Mouse (Mus musculus): Measurements from ENCODE around the gene Cacna2d4. TPM values are rescaled to one million over a fixed set of nuclear protein-coding genes. Genes with fewer than 3 reads are reported as not detected.

Cacna2d4 gene
- total and polyA plus RNA-seq, 2 experiments: 0.28 TPM; not detected in 1

DNA sequence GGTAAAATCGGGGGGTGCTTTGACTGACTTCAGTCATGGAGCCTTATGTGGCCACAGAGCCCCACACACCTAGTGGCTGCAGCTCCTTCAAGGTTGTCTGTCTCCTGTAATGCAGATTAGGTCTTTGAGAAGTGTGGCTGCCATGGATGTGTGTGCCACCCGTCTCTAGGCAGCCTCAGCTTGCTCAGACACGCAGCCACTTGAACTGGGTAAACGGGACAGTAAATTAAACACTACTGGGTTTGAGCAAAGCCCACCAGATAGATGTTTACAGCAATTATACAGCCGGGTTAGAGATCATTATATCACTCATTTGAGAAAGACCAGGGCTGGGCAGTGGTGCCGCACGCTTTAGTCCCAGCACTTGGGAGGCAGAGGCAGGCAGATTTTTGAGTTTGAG lies 41.7 kb upstream of the Cacna2d4 start:
- TF ChIP-seq POLR2A (IDR thresholded peaks at IDR 0.05; ENCODE audit: extremely low read depth, insufficient read depth, low read length): no peak
- no peaks in the 10 kb centered on the region for H3K79me2 ChIP-seq (ENCODE audit: control insufficient read depth, insufficient read depth, low read length)
- no peak overlapping the region for H3K9ac ChIP-seq (ENCODE audit: low read depth, low read length)
- no peaks in the 10 kb centered on the region for H3K4me1 ChIP-seq (ENCODE audit: control insufficient read depth, insufficient read depth, low read length)
- no peak for DNase-seq (ENCODE audit: extremely low read depth, low read depth, low spot score)
- H3K27ac ChIP-seq (replicated peaks; ENCODE audit: insufficient read depth, low read depth, low read length): no peak overlapping the region
- no peak overlapping the region for H3K4me3 ChIP-seq (ENCODE audit: insufficient read depth, low read depth, low read length)
- peaks cover 6% of the 10 kb centered on the region for H3K36me3 ChIP-seq (ENCODE audit: control insufficient read depth, insufficient read depth, low read length)
- WGBS: 94% methylated on average over 7 of the region's 7 CpGs
- no peaks in the 10 kb centered on the region for H3K27me3 ChIP-seq (ENCODE audit: control insufficient read depth, insufficient read depth, low read length)

DNA sequence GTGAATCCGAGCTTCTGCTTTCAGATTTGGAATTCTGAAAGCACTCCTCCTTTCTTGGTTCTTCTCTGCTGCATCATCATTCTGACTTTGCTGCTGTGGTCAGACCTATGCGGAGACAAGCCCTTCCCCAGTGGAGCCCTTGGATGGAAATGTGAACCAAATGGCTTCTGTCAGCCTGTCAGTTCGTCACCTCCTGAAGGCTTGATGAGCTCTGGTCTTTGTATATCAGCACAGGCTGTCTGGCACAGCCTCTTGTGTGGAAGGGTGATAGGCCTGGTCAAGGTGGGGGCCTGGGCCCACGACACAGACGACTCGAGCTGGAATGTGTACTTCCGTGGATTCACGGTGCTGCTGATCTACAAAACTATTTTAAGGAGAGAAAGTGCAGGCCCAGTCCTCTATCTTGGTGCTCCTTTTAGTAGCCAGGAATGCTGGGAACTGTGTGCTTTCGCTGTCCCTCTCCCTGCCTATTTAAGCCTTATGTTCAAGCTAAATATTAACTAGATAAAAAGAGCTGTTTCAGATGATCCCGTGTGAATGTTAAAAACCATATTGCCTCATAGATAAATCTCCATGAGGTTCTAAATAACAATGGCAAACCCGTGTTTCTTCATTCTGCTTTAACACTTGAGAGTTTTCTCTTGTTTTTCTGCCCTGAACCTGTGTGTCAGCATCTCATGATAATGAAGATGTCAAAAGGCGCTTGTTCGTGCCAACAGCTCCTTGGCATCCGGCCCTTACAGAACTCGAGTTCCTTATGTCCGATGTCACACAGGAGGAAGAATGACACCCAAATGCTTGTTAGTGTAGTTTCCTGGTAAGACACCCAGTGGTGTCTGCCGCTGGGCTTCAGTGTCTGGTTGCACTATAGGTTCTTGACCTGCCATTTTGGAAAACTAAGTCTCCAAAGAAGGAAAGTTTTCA lies 39.7 kb upstream of the Cacna2d4 start, which contains the start of gene Cacna1c:
TSS of gene Cacna1c (minus strand) at position 37 of the 924 bp plus-strand sequence.
- H3K27me3 ChIP-seq (ENCODE audit: control insufficient read depth, insufficient read depth, low read length): no peaks in the 10 kb centered on the region
- H3K4me3 ChIP-seq (ENCODE audit: insufficient read depth, low read depth, low read length): no peak within 1 kb of the TSS
- H3K27ac ChIP-seq (replicated peaks; ENCODE audit: insufficient read depth, low read depth, low read length): no peak within 1 kb of the TSS
- WGBS: 55% methylated on average over 17 of the region's 17 CpGs
- TF ChIP-seq POLR2A (IDR thresholded peaks at IDR 0.05; ENCODE audit: extremely low read depth, insufficient read depth, low read length) (no peak), CTCF (IDR thresholded peaks at IDR 0.05; ENCODE audit: low read depth, low read length) (no peak)
- H3K4me1 ChIP-seq (ENCODE audit: control insufficient read depth, insufficient read depth, low read length): no peaks in the 10 kb centered on the region
- no peak for DNase-seq (ENCODE audit: extremely low read depth, low read depth, low spot score)
- H3K79me2 ChIP-seq (ENCODE audit: control insufficient read depth, insufficient read depth, low read length): no peaks in the 10 kb centered on the region
- H3K36me3 ChIP-seq (ENCODE audit: control insufficient read depth, insufficient read depth, low read length): peaks cover 4% of the 10 kb centered on the region; the same call in 1 of the 2 replicates
- H3K9ac ChIP-seq (ENCODE audit: low read depth, low read length): no peak within 1 kb of the TSS

DNA sequence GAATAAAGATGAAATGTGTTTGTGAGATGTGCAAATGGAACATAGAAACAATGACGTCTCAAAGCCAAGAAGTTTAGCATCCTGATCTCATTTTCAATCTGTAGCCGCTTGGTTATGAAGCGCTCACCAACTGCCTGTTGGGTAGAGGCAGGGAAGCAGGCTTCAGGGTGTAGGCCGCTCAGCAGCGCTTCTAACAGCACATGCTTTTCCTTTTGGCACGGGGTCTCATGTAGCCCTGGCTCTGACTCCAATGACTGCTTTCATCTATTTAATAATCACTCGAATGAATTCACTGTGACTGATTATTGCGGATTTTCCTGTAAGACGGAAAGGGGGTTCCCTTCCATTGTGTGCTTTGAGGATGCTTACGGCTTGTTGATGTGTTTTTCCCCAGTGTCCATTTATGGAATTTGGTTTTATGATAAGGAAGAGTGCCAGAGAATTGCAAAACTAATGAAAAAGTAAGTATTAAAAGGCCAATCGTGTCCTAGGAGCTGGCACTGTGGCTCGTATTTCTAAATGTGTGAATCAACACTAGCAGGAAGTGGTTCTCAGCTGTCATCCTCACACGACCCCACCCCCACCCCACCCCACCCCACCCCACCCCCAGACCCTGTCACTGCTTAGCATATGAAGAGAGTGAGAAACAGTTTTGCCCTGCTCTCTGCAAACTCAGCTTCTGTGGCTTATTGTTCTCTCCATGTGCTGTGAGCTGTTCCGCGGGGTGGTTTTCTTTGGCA lies 37.6 kb upstream of the Cacna2d4 start:
- H3K36me3 ChIP-seq (ENCODE audit: control insufficient read depth, insufficient read depth, low read length): no peaks in the 10 kb centered on the region
- H3K9ac ChIP-seq (ENCODE audit: low read depth, low read length): no peak overlapping the region
- WGBS: 70% methylated on average over 15 of the region's 15 CpGs
- TF ChIP-seq CTCF (IDR thresholded peaks at IDR 0.05; ENCODE audit: low read depth, low read length) (no peak), POLR2A (IDR thresholded peaks at IDR 0.05; ENCODE audit: extremely low read depth, insufficient read depth, low read length) (no peak)
- H3K79me2 ChIP-seq (ENCODE audit: control insufficient read depth, insufficient read depth, low read length): no peaks in the 10 kb centered on the region
- H3K4me3 ChIP-seq (ENCODE audit: insufficient read depth, low read depth, low read length): no peak overlapping the region
- H3K4me1 ChIP-seq (ENCODE audit: control insufficient read depth, insufficient read depth, low read length): no peaks in the 10 kb centered on the region
- no peak for DNase-seq (ENCODE audit: extremely low read depth, low read depth, low spot score)
- H3K27me3 ChIP-seq (ENCODE audit: control insufficient read depth, insufficient read depth, low read length): no peaks in the 10 kb centered on the region
- H3K27ac ChIP-seq (replicated peaks; ENCODE audit: insufficient read depth, low read depth, low read length): no peak overlapping the region

DNA sequence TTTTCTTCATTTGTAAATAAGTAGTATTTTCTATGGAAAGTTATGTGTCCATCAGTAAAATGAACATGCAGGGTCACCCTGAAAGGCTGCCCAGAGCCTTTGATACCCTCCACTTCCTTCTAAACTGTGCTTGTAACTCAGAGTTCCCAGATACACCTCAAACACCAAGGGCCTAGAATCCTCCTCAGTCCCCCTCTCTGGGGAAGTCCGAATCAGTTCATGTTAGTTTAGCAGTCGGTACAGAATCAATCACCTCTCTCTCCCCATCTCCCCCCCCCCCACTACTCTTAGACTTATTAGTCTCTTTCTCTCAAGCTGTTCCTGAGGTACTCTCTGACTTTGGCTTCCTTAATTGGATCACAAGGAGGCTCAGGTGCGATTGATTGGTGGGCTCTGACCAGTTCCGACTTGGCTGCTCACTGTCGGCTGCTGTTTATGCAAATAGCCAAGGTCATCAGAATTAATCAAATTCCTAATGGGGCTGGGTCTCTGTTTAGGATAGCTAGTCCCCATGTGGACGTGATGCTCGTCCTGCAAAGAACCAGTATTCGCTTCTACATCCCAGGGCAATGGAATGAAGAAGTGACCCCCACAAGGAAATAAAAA lies 36.9 kb upstream of the Cacna2d4 start:
- no peak for TF ChIP-seq POLR2A (IDR thresholded peaks at IDR 0.05; ENCODE audit: extremely low read depth, insufficient read depth, low read length)
- TF ChIP-seq CTCF (IDR thresholded peaks at IDR 0.05; ENCODE audit: low read depth, low read length): no peak
- Histone ChIP-seq H3K36me3 (ENCODE audit: control insufficient read depth, insufficient read depth, low read length) (no peaks in the 10 kb centered on the region), H3K9ac (ENCODE audit: low read depth, low read length) (no peak overlapping the region), H3K27me3 (ENCODE audit: control insufficient read depth, insufficient read depth, low read length) (no peaks in the 10 kb centered on the region), H3K79me2 (ENCODE audit: control insufficient read depth, insufficient read depth, low read length) (no peaks in the 10 kb centered on the region), H3K4me1 (ENCODE audit: control insufficient read depth, insufficient read depth, low read length) (no peaks in the 10 kb centered on the region), H3K27ac (replicated peaks; ENCODE audit: insufficient read depth, low read depth, low read length) (no peak overlapping the region), H3K4me3 (ENCODE audit: insufficient read depth, low read depth, low read length) (no peak overlapping the region)
- no peak for DNase-seq (ENCODE audit: extremely low read depth, low read depth, low spot score)
- 66% methylated on average over 8 of the region's 8 CpGs for WGBS

DNA sequence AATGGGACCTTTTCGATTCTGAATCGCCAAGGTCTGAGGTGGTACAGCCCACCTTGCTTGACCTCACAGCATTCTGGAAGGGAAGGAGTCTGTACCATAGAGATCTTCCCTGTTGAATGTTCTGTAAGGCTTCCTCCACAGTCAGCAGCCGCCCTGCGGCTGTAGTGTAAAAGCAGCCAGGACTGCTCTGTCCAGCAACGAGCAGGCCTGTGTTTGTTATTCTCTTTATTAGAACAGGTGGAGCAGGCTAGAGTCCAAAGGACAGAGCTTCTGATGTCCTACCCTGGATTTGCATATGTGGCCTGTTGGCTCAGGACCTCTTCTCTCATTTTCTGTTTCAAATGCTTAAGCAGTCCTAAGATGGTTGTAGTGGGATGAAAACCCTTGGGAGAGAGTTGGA lies 36.0 kb upstream of the Cacna2d4 start:
- DNase-seq (ENCODE audit: extremely low read depth, low read depth, low spot score): peak; percentile 11
- H3K79me2 ChIP-seq (ENCODE audit: control insufficient read depth, insufficient read depth, low read length): no peaks in the 10 kb centered on the region

More for the DNA sequence above, 36.0 kb upstream of the Cacna2d4 start:
- no peak overlapping the region for H3K4me3 ChIP-seq (ENCODE audit: insufficient read depth, low read depth, low read length)
- 38% methylated on average over 5 of the region's 5 CpGs for WGBS
- H3K27ac ChIP-seq (replicated peaks; ENCODE audit: insufficient read depth, low read depth, low read length): no peak overlapping the region
- no peaks in the 10 kb centered on the region for H3K4me1 ChIP-seq (ENCODE audit: control insufficient read depth, insufficient read depth, low read length)
- no peaks in the 10 kb centered on the region for H3K36me3 ChIP-seq (ENCODE audit: control insufficient read depth, insufficient read depth, low read length)
- no peak for TF ChIP-seq POLR2A (IDR thresholded peaks at IDR 0.05; ENCODE audit: extremely low read depth, insufficient read depth, low read length)
- no peak for TF ChIP-seq CTCF (IDR thresholded peaks at IDR 0.05; ENCODE audit: low read depth, low read length)
- H3K9ac ChIP-seq (ENCODE audit: low read depth, low read length): no peak overlapping the region
- no peaks in the 10 kb centered on the region for H3K27me3 ChIP-seq (ENCODE audit: control insufficient read depth, insufficient read depth, low read length)

Measured in liver, adult 2 months (tissue).